ENCODE assay signal across 13 mouse cellular contexts in genomic region chr4:125923225-125923624, GRCm38 (mm10).
DNase-seq lines count a peak whose midpoint lies in the region; ATAC-seq and TF ChIP-seq lines count a peak whose summit lies in the region.
"Had no signal": no experiment of that assay in that cellular context is flagged by ENCODE, and none has a peak within 500 bp of the region (broad histone marks: within the 10 kb centered on the region; RNA-seq: fewer than 3 reads in every experiment).

No protein-coding gene starts in this region.

- TF ChIP-seq CTCF in forebrain, postnatal 0 days (IDR thresholded peaks at IDR 0.05; ENCODE audit: low read depth) = no peak

- intact Hi-C loops in left cerebral cortex, postnatal 4 days (cut with DNase I) = no loop called here
- intact Hi-C loops in left cerebral cortex, postnatal 25 days (cut with DNase I) = no loop called here

- ATAC-seq in forebrain, postnatal 0 days = no peak
- ATAC-seq in midbrain, embryonic 15.5 days (replicated peaks) = peak; percentile 65; the same call in 1 of the 2 replicates
- no peak for ATAC-seq in megakaryocyte, adult 5-6 weeks (ENCODE audit: poor library complexity, severe bottlenecking)

- no peaks in the 10 kb centered on the region for H3K9me3 ChIP-seq in forebrain, postnatal 0 days (ENCODE audit: low read length)
- no peaks in the 10 kb centered on the region for H3K9me3 ChIP-seq in midbrain, embryonic 15.5 days
- H3K9me3 ChIP-seq: embryonic facial prominence, embryonic 12.5 days; limb, embryonic 12.5 days; lung, embryonic 15.5 days; stomach, embryonic 15.5 days had no signal

- no peak overlapping the region for H3K9ac ChIP-seq in forebrain, postnatal 0 days
- H3K9ac ChIP-seq in midbrain, embryonic 15.5 days = no peak overlapping the region
- H3K9ac ChIP-seq: embryonic facial prominence, embryonic 12.5 days; limb, embryonic 12.5 days; lung, embryonic 15.5 days; stomach, embryonic 15.5 days had no signal

- H3K27me3 ChIP-seq in forebrain, postnatal 0 days (ENCODE audit: insufficient read depth, low read length) = peaks cover 7% of the 10 kb centered on the region; the same call in 1 of the 2 replicates
- H3K27me3 ChIP-seq in midbrain, embryonic 15.5 days (replicated peaks) = no peaks in the 10 kb centered on the region; the same call in 1 of the 2 replicates
- H3K27me3 ChIP-seq: stomach, embryonic 15.5 days had no signal

- WGBS in forebrain, postnatal 0 days = 25% methylated on average over 7 of the region's 7 CpGs
- WGBS in midbrain, embryonic 15.5 days = 8% methylated on average over 7 of the region's 7 CpGs

- no peak overlapping the region for H3K27ac ChIP-seq in forebrain, postnatal 0 days (ENCODE audit: low read depth, low read length)
- peak overlapping the region; percentile 40 for H3K27ac ChIP-seq in midbrain, embryonic 15.5 days
- H3K27ac ChIP-seq: embryonic facial prominence, embryonic 12.5 days; limb, embryonic 12.5 days; lung, embryonic 15.5 days; stomach, embryonic 15.5 days had no signal

- DNase-seq in left cerebral cortex, postnatal 4 days = peak; percentile 53
- no peak for DNase-seq in left cerebral cortex, postnatal 25 days (ENCODE audit: low spot score in 2 of 2)
- peak; percentile 64 for DNase-seq in embryo, embryonic 11 days
- peak; percentile 62 for DNase-seq in forebrain, postnatal 0 days
- DNase-seq in layer of hippocampus, postnatal 36 days = no peak
- DNase-seq: kidney, adult 11 months; layer of hippocampus, adult 9-11 months had no signal

- H3K4me3 ChIP-seq in forebrain, postnatal 0 days (ENCODE audit: low read depth, low read length) = no peak overlapping the region
- no peak overlapping the region for H3K4me3 ChIP-seq in midbrain, embryonic 15.5 days
- H3K4me3 ChIP-seq: embryonic facial prominence, embryonic 12.5 days; limb, embryonic 12.5 days; lung, embryonic 15.5 days; stomach, embryonic 15.5 days had no signal

- no peak overlapping the region for H3K4me2 ChIP-seq in forebrain, postnatal 0 days (ENCODE audit: low read depth)
- H3K4me2 ChIP-seq in midbrain, embryonic 15.5 days = no peak overlapping the region
- H3K4me2 ChIP-seq: embryonic facial prominence, embryonic 12.5 days; limb, embryonic 12.5 days; lung, embryonic 15.5 days; stomach, embryonic 15.5 days had no signal

- no peaks in the 10 kb centered on the region for H3K36me3 ChIP-seq in forebrain, postnatal 0 days (ENCODE audit: insufficient read depth)
- no peaks in the 10 kb centered on the region for H3K36me3 ChIP-seq in midbrain, embryonic 15.5 days (replicated peaks)
- H3K36me3 ChIP-seq: embryonic facial prominence, embryonic 12.5 days; limb, embryonic 12.5 days; lung, embryonic 15.5 days; stomach, embryonic 15.5 days had no signal

- peaks cover 5% of the 10 kb centered on the region for H3K4me1 ChIP-seq in forebrain, postnatal 0 days (ENCODE audit: insufficient read depth)
- peaks cover 41% of the 10 kb centered on the region for H3K4me1 ChIP-seq in midbrain, embryonic 15.5 days
- H3K4me1 ChIP-seq: limb, embryonic 12.5 days; lung, embryonic 15.5 days had no signal

Comparison
In these comparisons a context has a peak if more than half of its experiments do, and no peak if none do; other contexts are left out.
1. DNase-seq: peak in left cerebral cortex, postnatal 4 days (single experiment), embryo, embryonic 11 days (single experiment) and forebrain, postnatal 0 days (single experiment); none in left cerebral cortex, postnatal 25 days (0 of 2) and layer of hippocampus, postnatal 36 days (0 of 2).